Mouse (Mus musculus) mesoderm, embryonic 11.5 days (tissue): ENCODE measurements around the gene Lgals3bp.
A peak's percentile ranks its signal among the peaks of the same experiment; 100 is the strongest.
"Not testable (repeated sequence)": the region's sequence is repeated elsewhere in the genome, so short reads cannot be mapped to it uniquely, and the experiment has no call there.

ENCODE experiments used
- DNase-seq: peaks from one replicate; pipeline ENCODE4 v3.0.0-alpha.2; 2012; ENCODE audit warnings: low read depth, low spot score

Lgals3bp gene

GRCm38 (mm10) chr11:118401195-118401594 is 697 bp downstream of the Lgals3bp start:
- DNase-seq: no peak

GRCm38 (mm10) chr11:118400566-118400936 is 1.3 kb downstream of the Lgals3bp start:
- no peak for DNase-seq

GRCm38 (mm10) chr11:118399891-118400565 is 1.9 kb downstream of the Lgals3bp start:
- DNase-seq: no peak

DNA sequence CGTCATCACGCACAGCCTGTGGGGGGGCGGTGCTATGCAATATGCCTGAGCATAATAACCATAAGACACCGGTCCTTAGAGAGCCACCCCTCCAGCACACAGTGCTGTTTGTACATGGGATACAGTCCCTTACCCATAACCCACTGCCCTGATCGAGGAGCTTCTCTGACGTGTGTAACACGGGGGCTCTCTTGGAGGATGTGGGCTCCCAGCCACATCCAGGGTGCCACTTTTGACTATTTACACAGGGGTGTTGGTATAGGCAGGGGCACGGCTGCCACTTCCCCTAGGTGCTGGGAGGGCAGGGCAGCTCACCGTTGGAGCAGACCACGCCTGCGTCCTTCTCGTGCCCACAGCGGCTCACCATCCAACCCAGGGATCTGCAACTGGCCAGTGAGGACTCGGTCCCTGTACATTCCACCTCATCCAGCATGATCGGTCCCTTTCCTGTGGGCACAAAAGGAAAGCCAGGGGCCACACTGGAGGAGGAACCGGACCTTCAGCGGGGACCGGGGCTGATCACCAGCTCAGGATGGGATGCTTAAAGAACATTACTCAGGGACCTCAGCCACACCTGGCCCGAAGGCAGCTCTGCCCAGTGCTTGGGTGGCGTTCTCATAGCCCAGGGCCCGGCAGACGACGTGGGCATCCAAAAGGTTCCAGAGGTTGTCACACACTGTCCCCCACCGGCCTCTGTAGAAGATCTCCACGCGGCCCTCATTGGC is 3.9 kb downstream of the Lgals3bp start:
- no peak for DNase-seq

- DNase-seq: no peak
Measured at GRCm38 (mm10) chr11:118394538-118394937, 7.4 kb downstream of the Lgals3bp start.

GRCm38 (mm10) chr11:118393991-118394390 is 7.9 kb downstream of the Lgals3bp start:
- DNase-seq: no peak

GRCm38 (mm10) chr11:118387816-118388215 is 14.1 kb downstream of the Lgals3bp start:
- not testable (repeated sequence) for DNase-seq

DNA sequence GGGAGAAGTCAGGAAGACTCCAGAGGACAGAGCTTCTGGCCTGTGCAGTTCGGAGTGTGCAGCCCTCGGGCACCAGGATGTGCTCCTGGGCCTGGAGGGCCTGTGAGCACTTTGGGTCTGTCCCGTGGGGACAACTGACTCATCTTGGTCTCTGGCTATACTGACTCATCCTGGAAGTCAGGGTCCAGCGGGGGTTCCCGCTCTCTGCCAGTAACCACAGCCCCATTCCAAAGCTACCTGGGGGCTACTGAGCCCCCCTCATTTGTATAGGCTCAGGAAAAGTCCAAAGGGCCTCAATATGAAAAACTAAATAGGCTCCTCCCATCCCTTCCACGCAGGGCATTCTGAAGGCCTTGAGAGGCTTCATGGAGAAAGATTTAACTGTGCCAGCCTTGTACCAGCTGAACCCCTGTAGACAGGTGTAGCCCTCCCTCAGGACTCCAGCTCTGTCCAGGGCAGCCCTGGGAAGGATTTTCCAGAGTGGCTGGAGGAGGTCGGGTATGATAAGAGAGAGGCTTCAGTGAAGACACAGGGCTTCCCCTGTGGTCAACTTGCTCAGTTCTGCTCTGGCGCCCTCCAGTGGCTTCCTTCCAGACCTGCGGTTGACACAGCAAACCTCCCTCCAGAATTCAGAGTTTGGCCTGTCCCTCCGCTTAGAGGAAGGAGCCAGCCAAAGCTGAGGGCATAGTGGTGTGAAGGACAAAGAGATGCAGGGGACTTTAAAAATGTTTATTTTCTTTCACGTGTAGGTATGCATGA is 22.5 kb downstream of the Lgals3bp start:
- DNase-seq: peak; percentile 80

GRCm38 (mm10) chr11:118378656-118379055 is 23.2 kb downstream of the Lgals3bp start:
- DNase-seq: no peak

DNA sequence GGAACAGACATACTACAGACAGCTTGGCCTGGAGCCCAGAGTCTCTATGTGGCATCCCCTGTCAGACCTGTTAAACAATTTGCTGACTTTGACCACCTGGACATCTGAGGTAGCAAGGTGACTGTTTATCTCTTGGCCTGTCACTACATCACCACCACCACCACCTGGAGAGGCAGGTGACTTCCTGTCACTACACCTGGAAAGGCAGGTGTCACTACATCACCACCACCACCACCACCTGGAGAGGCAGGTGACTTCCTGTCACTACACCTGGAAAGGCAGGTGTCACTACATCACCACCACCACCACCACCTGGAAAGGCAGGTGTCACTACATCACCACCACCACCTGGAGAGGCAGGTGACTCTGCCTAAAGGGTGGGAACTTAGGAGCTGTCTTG is 25.6 kb downstream of the Lgals3bp start:
- DNase-seq: not testable (repeated sequence)

GRCm38 (mm10) chr11:118375881-118376280 is 26.0 kb downstream of the Lgals3bp start:
- DNase-seq: peak; percentile 29

DNA sequence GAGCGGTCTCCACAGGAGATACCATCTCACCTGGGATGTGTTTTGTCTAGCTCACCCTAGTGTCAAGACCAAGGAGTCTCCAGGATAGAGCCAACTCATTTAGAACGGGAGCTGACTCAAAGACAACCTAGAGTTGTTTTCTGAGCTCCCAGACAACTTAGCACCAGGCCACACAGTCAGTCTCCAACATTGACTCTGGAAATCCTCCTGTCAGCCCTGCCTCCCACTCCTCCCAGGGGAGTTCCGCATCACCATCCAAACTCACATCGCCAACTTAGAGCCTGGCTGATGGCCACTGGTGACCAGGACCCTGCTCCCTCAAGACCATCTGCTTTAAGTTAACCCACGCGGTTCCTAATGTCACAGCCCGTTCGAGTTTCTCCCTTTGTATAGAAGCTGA is 26.4 kb downstream of the Lgals3bp start:
- no peak for DNase-seq

GRCm38 (mm10) chr11:118375006-118375405 is 26.9 kb downstream of the Lgals3bp start:
- peak; percentile 49 for DNase-seq

- no peak for DNase-seq
Measured at GRCm38 (mm10) chr11:118374506-118374905, 27.4 kb downstream of the Lgals3bp start.

- no peak for DNase-seq
Measured at GRCm38 (mm10) chr11:118372641-118373040, 29.3 kb downstream of the Lgals3bp start.

DNA sequence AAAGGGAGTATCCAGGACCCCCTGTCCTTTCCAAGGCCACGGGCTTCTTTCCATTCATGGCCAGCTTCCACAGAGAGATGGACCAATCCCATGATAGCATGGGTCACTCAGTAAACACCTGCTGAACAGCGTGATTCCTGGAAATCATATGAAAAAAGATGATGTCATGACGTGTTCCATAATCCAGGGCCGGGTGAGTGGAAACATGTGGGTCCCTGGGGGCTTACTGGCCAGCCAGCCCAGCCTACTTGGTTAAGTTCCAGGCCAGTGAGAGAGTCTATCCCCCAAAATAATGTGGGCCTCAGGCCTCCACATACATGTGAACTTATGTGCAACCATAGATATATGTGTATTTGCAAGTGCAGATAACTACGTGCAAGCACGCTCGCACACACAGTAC is 30.0 kb downstream of the Lgals3bp start:
- DNase-seq: no peak

- DNase-seq: no peak
Measured at GRCm38 (mm10) chr11:118369657-118370056, 32.2 kb downstream of the Lgals3bp start.

- no peak for DNase-seq
Measured at GRCm38 (mm10) chr11:118369251-118369650, 32.6 kb downstream of the Lgals3bp start.

- peak; percentile 43 for DNase-seq
Measured at GRCm38 (mm10) chr11:118368330-118368729, 33.6 kb downstream of the Lgals3bp start.

GRCm38 (mm10) chr11:118366559-118366958 is 35.3 kb downstream of the Lgals3bp start:
- no peak for DNase-seq

- no peak for DNase-seq
Measured at GRCm38 (mm10) chr11:118366108-118366507, 35.8 kb downstream of the Lgals3bp start.

DNA sequence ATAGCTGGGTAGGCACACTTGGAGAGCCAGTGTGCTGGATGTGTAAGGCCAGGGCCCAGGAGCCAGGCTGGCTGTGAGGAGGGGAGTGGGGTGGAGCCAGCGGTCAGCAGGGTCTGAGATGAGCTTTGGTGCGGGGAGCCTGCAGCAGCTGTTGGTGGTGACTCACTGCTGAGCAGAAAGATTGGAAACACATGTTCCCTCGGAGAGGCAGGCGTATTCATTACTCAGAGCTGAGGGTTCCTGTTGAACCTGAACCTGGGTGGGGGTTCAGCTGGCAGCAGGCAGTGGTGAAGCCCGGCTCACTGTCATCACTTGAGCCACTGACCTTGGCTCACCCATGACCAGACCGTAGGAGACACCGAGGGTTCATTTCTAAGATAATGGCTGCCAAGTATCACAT is 36.7 kb downstream of the Lgals3bp start:
- peak; percentile 71 for DNase-seq
